Mouse (Mus musculus): ENCODE measurements at regions not wholly inside any gene's neighbourhood (a gene's known extent, or its start where the extent isn't known, plus 50 kb on each side); places are given as distances from the start of the nearest gene placed in this dataset.
A peak's percentile ranks its signal among the peaks of the same experiment; 100 is the strongest.
"Not testable (repeated sequence)": the region's sequence is repeated elsewhere in the genome, so short reads cannot be mapped to it uniquely, and the experiment has no call there.

GRCm38 (mm10) chr4:124395069-124395965, 215.3 kb downstream of the 3100002H09Rik start:
- DNase-seq: no peak

- DNase-seq: no peak
Observed at GRCm38 (mm10) chr4:124393595-124393994, 217.0 kb downstream of the 3100002H09Rik start.

GRCm38 (mm10) chr4:124389067-124389466, 221.5 kb downstream of the 3100002H09Rik start:
- no peak for DNase-seq

GRCm38 (mm10) chr4:124385106-124386055, 225.2 kb downstream of the 3100002H09Rik start:
- DNase-seq: no peak

- DNase-seq: no peak
Observed at GRCm38 (mm10) chr4:124376504-124376903, 234.1 kb downstream of the 3100002H09Rik start.

- DNase-seq: no peak
Observed at GRCm38 (mm10) chr4:124375581-124375980, 235.0 kb downstream of the 3100002H09Rik start.

- no peak for DNase-seq
Observed at GRCm38 (mm10) chr4:124368831-124369230, 241.8 kb downstream of the 3100002H09Rik start.

GRCm38 (mm10) chr4:124368085-124368484, 242.5 kb downstream of the 3100002H09Rik start:
- no peak for DNase-seq

- no peak for DNase-seq
Observed at GRCm38 (mm10) chr4:124360578-124360908, 250.1 kb downstream of the 3100002H09Rik start.

- DNase-seq: no peak
Observed at GRCm38 (mm10) chr4:124359707-124360577, 250.7 kb downstream of the 3100002H09Rik start.

GRCm38 (mm10) chr4:124358456-124358855, 252.1 kb downstream of the 3100002H09Rik start:
- DNase-seq: not testable (repeated sequence)

GRCm38 (mm10) chr4:124350361-124350760, 260.2 kb downstream of the 3100002H09Rik start:
- peak; percentile 6 for DNase-seq

GRCm38 (mm10) chr4:124349610-124350295, 260.9 kb downstream of the 3100002H09Rik start:
- no peak for DNase-seq

- no peak for DNase-seq
Observed at GRCm38 (mm10) chr4:124349055-124349454, 261.5 kb downstream of the 3100002H09Rik start.

- DNase-seq: no peak
Observed at GRCm38 (mm10) chr4:124340073-124340472, 270.5 kb downstream of the 3100002H09Rik start.

- DNase-seq: no peak
Observed at GRCm38 (mm10) chr4:124335726-124336125, 274.9 kb downstream of the 3100002H09Rik start.

GRCm38 (mm10) chr4:124332974-124333373, 277.6 kb downstream of the 3100002H09Rik start:
- no peak for DNase-seq

- DNase-seq: no peak
Observed at GRCm38 (mm10) chr4:124332416-124332815, 278.2 kb downstream of the 3100002H09Rik start.

- no peak for DNase-seq
Observed at GRCm38 (mm10) chr4:124329107-124329771, 281.4 kb downstream of the 3100002H09Rik start.

- DNase-seq: no peak
Observed at GRCm38 (mm10) chr4:124326301-124326700, 284.3 kb downstream of the 3100002H09Rik start.

GRCm38 (mm10) chr4:124323589-124323988, 287.0 kb downstream of the 3100002H09Rik start:
- DNase-seq: no peak

Data from cerebellum, adult 11 months (tissue).